Mouse (Mus musculus): ENCODE data around the gene Bpifc.

Gene Bpifc

DNA sequence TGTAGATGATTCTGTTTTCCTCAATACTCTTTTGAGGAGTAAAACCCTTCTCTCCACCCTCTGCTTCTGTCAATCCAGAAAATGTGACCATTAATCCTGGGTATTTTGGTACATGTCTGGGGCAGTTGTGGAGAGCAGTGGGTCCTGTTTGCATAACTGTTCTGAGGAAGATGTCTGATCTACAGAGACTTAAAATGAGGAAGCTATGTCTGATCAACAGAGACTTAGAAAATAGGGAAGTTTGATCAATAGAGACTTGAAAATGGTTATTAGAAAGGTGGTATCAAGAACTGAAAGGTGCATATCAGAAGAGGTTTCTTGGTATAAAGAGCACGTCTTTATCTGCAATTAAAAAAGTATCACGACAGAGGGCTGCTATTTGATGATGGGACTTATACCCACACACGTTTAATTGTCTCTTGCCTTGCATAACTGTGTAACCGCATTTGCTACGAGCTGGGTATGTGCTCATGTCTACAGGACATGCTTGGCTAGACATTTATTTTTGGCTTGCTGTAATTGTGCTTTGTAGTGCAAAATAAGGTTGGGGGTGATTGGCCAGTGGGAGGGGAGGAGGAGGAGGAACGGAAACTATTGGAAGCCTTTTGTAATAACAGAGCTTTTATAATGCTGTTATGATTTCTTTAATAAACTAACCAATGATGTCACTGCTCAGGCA is 59.8 kb downstream of the Bpifc start:
- 63% methylated on average over 6 of the region's 6 CpGs for WGBS

GRCm38 (mm10) chr10:85948483-85949196 is 63.1 kb downstream of the Bpifc start:
- 67% methylated on average over 8 of the region's 8 CpGs for WGBS

DNA sequence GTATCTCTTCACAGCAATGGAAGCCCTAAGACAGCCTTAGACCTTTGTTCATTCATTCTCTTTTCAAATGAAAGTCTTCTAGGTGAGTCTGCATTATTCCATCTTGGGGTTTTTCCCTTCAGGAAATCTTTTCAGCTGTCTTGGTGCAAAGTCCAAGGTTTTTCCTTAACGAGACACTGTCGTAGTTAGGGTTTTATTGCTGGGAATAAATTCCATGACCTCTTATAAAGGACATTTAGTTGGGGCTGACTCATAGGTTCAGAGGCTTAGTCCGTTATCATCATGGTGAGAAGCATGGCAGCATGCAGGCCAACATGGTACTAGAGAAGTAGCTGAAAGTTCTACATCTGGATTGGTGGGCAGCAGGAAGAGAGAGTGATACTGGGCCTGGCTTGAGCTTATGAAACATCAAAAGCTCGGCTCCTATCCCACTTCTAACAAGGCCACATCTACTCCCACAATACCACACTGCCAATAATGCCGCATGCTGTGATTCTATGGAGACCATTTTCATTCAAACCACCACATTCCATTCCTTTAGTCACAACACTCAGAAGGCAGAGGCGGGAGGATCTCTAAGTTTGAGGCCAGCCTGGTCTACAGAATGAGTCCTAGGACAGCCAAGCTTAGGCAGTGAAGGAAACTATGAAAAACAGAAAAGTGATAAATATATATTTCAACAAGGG is 75.3 kb downstream of the Bpifc start:
- WGBS: 95% methylated on average over 6 of the region's 6 CpGs

DNA sequence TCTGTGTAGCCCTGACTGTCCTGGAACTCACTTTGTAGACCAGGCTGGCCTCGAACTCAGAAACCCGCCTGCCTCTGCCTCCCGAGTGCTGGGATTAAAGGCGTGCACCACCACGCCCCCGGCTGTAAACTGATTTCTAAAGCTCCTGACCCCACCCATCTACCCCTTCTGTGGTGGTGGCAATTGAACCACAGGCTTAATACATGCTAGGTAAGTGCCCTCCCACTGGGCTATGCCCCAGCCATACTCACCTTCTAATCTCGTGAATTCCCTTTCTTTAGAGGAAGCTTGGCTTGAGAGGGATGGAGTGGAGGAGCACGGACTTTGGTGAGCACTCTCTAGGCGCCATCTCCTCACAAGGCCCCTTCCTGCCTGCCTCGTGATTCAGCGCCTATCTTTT is 81.7 kb downstream of the Bpifc start:
- 94% methylated on average over 11 of the region's 11 CpGs for WGBS

DNA sequence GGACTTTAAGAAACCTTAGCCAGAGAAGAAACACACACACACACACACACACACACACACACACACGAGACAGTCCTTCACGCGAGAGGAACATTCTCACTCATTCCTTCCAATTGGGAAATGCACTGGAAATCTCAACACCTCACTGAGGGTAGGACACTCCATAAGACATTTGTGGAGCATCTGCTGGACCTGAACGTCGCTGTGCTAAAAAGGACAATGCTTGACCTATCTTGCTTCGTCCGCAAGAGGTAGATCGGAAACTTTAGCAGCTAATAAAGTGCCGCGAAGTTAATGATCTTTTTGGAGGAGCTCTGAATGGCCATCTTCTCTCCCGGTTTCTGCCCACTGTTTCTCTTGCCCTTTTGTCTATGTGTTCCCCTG is 82.5 kb downstream of the Bpifc start:
- WGBS: 34% methylated on average over 11 of the region's 11 CpGs

DNA sequence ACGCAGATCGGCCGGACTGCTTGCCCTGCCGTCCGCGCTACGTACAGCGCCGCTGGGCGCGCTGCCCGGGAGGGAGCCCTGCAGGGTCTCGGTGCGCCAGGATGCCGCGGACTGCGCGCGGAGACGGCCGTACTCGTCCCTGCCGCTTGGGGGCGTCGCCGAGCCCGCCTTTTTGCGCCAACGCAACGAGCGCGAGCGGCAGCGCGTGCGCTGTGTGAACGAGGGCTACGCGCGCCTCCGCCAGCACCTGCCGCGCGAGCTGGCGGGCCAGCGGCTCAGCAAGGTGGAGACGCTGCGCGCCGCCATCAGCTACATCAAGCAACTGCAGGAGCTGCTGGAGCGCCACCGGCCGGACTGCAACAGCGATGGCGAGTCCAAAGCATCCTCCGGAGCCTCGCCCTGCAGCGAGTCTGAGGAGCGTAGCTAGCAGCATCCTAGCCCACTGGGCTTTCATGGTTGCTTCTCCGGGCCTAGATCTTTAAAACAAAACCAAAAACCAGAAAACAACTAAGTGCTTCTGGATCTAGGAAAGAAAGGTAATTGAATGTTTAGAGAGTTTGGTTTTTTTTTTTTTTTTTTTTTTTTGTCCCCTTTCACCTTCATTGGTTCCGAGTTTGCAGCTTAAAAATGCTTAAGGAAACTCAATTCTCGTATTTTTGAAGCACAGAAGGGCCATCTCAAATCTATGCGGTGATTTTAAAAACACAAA is 83.0 kb downstream of the Bpifc start:
- under 1% methylated on average over 63 of the region's 63 CpGs for WGBS

DNA sequence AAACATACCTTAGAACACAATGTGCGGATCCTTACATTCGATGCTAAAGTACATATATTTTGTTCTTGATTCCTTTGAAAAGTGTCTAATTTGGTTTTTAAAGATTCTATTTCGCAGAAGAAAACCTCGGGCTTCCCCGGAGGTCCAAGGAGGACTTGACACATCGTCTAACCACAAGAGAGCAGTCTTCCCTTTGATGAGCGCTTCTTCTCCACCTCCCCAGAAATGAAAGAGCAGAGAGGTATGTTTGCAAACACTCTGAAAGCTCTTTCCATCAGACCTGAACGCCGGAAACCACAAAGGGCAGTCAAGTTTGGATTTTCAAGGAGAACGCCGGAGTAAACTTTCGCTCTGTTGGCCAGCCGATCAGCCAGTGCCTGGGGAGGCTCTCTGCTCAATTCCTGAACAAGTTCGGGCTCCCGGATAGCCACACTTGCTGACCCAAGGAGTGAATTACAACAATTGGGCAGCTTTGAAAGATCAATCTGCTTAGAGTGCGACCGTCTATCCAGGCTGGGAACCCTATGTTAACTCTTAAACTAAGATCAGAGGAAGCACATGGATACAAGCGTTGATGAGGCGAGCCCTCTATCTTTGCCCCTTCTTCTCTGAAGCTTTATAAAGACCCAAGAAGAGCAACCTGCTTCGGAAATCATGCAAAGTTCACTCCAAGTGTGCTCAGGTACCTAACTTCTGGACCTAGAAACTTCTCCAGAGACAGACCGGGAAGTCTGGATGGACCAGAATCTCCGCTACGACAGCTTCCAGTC is 83.8 kb downstream of the Bpifc start, which contains the start of gene Ascl4:
TSS of gene Ascl4 (plus strand) at position 6 of the 770 bp plus-strand sequence.
- 1% methylated on average over 23 of the region's 23 CpGs for WGBS

DNA sequence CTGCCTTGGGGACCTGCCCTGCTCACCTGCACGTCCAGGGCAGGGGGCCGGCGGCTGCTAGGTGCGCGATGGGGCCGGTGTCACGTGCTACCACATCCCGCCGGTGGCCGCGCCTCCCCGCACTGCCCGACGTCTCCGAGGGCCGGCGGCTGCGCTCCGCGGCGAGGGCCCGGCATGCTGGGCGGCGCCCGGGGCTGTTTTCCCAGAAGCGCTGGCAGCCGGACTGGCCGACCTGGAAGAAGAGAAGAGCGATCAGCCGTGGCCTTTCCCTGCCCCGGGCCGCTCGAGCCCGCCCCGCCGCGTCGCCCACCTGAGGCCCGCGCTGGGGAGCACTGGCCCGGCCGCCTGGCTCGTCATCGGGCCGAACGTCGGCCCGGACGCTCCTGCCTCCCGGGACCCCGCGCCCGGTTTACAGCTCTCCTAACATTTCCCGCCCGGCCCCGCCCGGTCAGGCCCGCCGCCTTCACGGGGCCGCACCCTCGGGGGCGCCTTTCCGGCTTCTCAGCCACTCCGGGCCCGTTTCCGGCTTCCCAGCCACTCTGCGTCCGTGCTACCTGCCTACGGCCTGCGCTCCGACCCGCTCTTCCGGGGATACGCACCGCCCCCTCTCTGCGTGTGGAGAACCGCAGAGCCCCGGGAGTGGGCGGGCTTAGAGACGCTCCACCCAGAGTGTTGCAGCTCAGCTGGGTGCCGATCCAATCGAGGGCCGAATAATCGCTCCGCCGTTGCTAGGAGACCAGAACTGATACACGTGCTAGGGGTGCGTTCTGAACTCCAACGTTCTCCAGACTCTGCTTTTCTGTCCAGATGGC is 95.0 kb downstream of the Bpifc start, which contains the start of gene Prdm4:
TSS of gene Prdm4 (minus strand) at position 645 of the 812 bp plus-strand sequence.
- WGBS: under 1% methylated on average over 90 of the region's 90 CpGs
